Mouse (Mus musculus) liver, postnatal 0 days (tissue): Measurements from ENCODE around the gene Dusp7. TPM values are rescaled to one million over a fixed set of nuclear protein-coding genes. Genes with fewer than 3 reads are reported as not detected.

Source experiments
- ATAC-seq: fragments of 200-750 bp; cut with Nextera tagmentation; 2 replicates; pipeline ENCODE4 v1.8.0; 2017; ENCODE audit warnings: mild to moderate bottlenecking, moderate library complexity
- DNase-seq: peaks from one replicate; pipeline ENCODE4 v3.0.0-alpha.2; 2016
- H3K27ac ChIP-seq: fragments of 300-500 bp; sonication (generic); 2 replicates; pipeline ENCODE4 v1.5.1; 2014; ENCODE audit warnings: antibody characterized with exemption, moderate library complexity, mild to moderate bottlenecking, low read depth
- H3K27me3 ChIP-seq: fragments of 300-500 bp; sonication (generic); 2 replicates; pipeline ENCODE4 v1.6.1; 2014; ENCODE audit warnings: low read length, control low read depth, mixed read lengths; ENCODE audit not compliant: insufficient read depth
- H3K36me3 ChIP-seq: fragments of 300-500 bp; sonication (generic); replicated peaks from 2 replicates; pipeline ENCODE4 v1.6.1; 2014; ENCODE audit warnings: mild to moderate bottlenecking, control low read depth, low read length, moderate library complexity, mixed read lengths; ENCODE audit not compliant: insufficient read depth
- H3K4me1 ChIP-seq: fragments of 300-500 bp; sonication (generic); 2 replicates; pipeline ENCODE4 v1.6.1; 2014; ENCODE audit warnings: antibody characterized with exemption, mild to moderate bottlenecking, control low read depth; ENCODE audit not compliant: insufficient read depth
- H3K4me2 ChIP-seq: fragments of 300-500 bp; sonication (generic); 2 replicates; pipeline ENCODE4 v1.6.1; 2014; ENCODE audit warnings: low read depth, mild to moderate bottlenecking, low read length, moderate library complexity, mixed read lengths
- H3K4me3 ChIP-seq: fragments of 300-500 bp; sonication (generic); 2 replicates; pipeline ENCODE4 v1.5.1; 2014; ENCODE audit warnings: low read depth, low read length
- H3K9ac ChIP-seq: fragments of 300-500 bp; sonication (generic); replicated peaks from 2 replicates; pipeline ENCODE4 v1.6.1; 2014; ENCODE audit warnings: mild to moderate bottlenecking, moderate library complexity
- H3K9me3 ChIP-seq: fragments of 300-500 bp; sonication (generic); 2 replicates; pipeline ENCODE4 v1.6.1; 2016; ENCODE audit warnings: mild to moderate bottlenecking, control low read depth, low read length, mixed read lengths
- CTCF ChIP-seq: sonication (generic); IDR thresholded peaks from 2 replicates; pipeline ENCODE4 v1.5.1; 2016; ENCODE audit warnings: antibody characterized with exemption, low read depth
- EP300 ChIP-seq: IDR thresholded peaks from 2 replicates; pipeline ENCODE4 v1.6.1; 2016; ENCODE audit warnings: antibody characterized with exemption, low read depth, mild to moderate bottlenecking
- WGBS: fragments of 180-500 bp; shearing (Covaris S2); extraction: QIAGEN DNeasy Blood & Tissue Kit; methylation state at CpG from one replicate; pipeline ENCODE4 v1.1.7; 2014; ENCODE audit not compliant: insufficient replicate concordance; 5-methylcytosine and 5-hydroxymethylcytosine counted together
- polyA plus RNA-seq: library from polyadenylated mRNA; unstranded; fragments of >200 nt; fragmentation: Nextera tagmentation; extraction: Ambion mirVana; gene quantifications from 2 replicates; pipeline ENCODE4 v1.2.1, GENCODE M21; 2015

Gene Dusp7
- 3.4 TPM in 2 replicates for polyA plus RNA-seq

GRCm38 (mm10) chr9:106368112-106368717 is at the start of gene Dusp7:
Gene Dusp7, plus strand, starts transcription at chr9:106368632.
- peak; percentile 83 for DNase-seq
- Histone ChIP-seq H3K9ac (peak within 1 kb of the TSS; percentile 84), H3K27ac (peak within 1 kb of the TSS; percentile 93), H3K27me3 (no peaks in the 10 kb centered on the region), H3K4me3 (peak within 1 kb of the TSS; percentile 78), H3K4me2 (peak within 1 kb of the TSS; percentile 100), H3K4me1 (peaks cover 54% of the 10 kb centered on the region), H3K36me3 (no peaks in the 10 kb centered on the region), H3K9me3 (no peaks in the 10 kb centered on the region)
- peak; percentile 64 for ATAC-seq
- under 1% methylated on average over 28 of the region's 57 CpGs for WGBS
- TF ChIP-seq EP300 (no peak), CTCF (no peak)

GRCm38 (mm10) chr9:106319095-106319494 is 49.3 kb upstream of the Dusp7 start:
- no peak overlapping the region for H3K9ac ChIP-seq

GRCm38 (mm10) chr9:106322497-106322896 is 45.9 kb upstream of the Dusp7 start:
- H3K27ac ChIP-seq, result no peak overlapping the region
- H3K4me3 ChIP-seq, result no peak overlapping the region
- no peak for ATAC-seq
- H3K4me2 ChIP-seq, result no peak overlapping the region
- no peaks in the 10 kb centered on the region for H3K36me3 ChIP-seq
- H3K9me3 ChIP-seq, result no peaks in the 10 kb centered on the region
- H3K4me1 ChIP-seq, result peaks cover 11% of the 10 kb centered on the region; the same call in 1 of the 2 replicates
- DNase-seq, result no peak
- 88% methylated on average over 3 of the region's 3 CpGs for WGBS
- H3K27me3 ChIP-seq, result no peaks in the 10 kb centered on the region
- TF ChIP-seq EP300 (no peak), CTCF (no peak)
- peak overlapping the region; percentile 6; the same call in 1 of the 2 replicates for H3K9ac ChIP-seq

More at GRCm38 (mm10) chr9:106319095-106319494, 49.3 kb upstream of the Dusp7 start:
- H3K9me3 ChIP-seq, result no peaks in the 10 kb centered on the region
- H3K27ac ChIP-seq, result no peak overlapping the region
- no peaks in the 10 kb centered on the region for H3K36me3 ChIP-seq
- WGBS, result 36% methylated on average over 2 of the region's 2 CpGs
- no peak for DNase-seq
- peaks cover 11% of the 10 kb centered on the region; the same call in 1 of the 2 replicates for H3K4me1 ChIP-seq
- no peak overlapping the region for H3K4me3 ChIP-seq
- H3K4me2 ChIP-seq, result no peak overlapping the region
- ATAC-seq, result no peak; the same call in 1 of the 2 replicates
- no peaks in the 10 kb centered on the region for H3K27me3 ChIP-seq
- TF ChIP-seq EP300 (no peak), CTCF (no peak)

GRCm38 (mm10) chr9:106326241-106326640 is 42.2 kb upstream of the Dusp7 start:
- Histone ChIP-seq H3K36me3 (no peaks in the 10 kb centered on the region), H3K4me2 (no peak overlapping the region), H3K4me3 (no peak overlapping the region), H3K9me3 (no peaks in the 10 kb centered on the region), H3K9ac (no peak overlapping the region), H3K27me3 (no peaks in the 10 kb centered on the region), H3K4me1 (peaks cover 7% of the 10 kb centered on the region; the same call in 1 of the 2 replicates), H3K27ac (no peak overlapping the region)
- 76% methylated on average over 8 of the region's 8 CpGs for WGBS
- ATAC-seq (no peak), DNase-seq (no peak)
- no peak for TF ChIP-seq EP300
- TF ChIP-seq CTCF, result no peak

GRCm38 (mm10) chr9:106327125-106327809 is 41.2 kb upstream of the Dusp7 start:
- DNase-seq, result no peak
- WGBS, result 89% methylated on average over 8 of the region's 8 CpGs
- Histone ChIP-seq H3K9me3 (no peaks in the 10 kb centered on the region), H3K4me1 (peaks cover 7% of the 10 kb centered on the region; the same call in 1 of the 2 replicates), H3K9ac (no peak overlapping the region), H3K4me3 (no peak overlapping the region), H3K27me3 (no peaks in the 10 kb centered on the region), H3K4me2 (no peak overlapping the region), H3K36me3 (no peaks in the 10 kb centered on the region), H3K27ac (no peak overlapping the region)
- no peak for ATAC-seq
- TF ChIP-seq CTCF (no peak), EP300 (no peak)

GRCm38 (mm10) chr9:106328068-106328610 is 40.3 kb upstream of the Dusp7 start:
- Histone ChIP-seq H3K27ac (no peak overlapping the region), H3K27me3 (no peaks in the 10 kb centered on the region), H3K4me2 (no peak overlapping the region), H3K9ac (no peak overlapping the region), H3K4me1 (peaks cover 1% of the 10 kb centered on the region; the same call in 1 of the 2 replicates), H3K9me3 (no peaks in the 10 kb centered on the region), H3K36me3 (no peaks in the 10 kb centered on the region), H3K4me3 (no peak overlapping the region)
- no peak for TF ChIP-seq EP300
- TF ChIP-seq CTCF, result no peak
- 67% methylated on average over 7 of the region's 7 CpGs for WGBS
- no peak for DNase-seq
- ATAC-seq, result peak; percentile 68
